Mouse (Mus musculus) heart, embryonic 11.5 days (tissue): ENCODE results near the gene Fndc3b. TPM values are rescaled to one million over a fixed set of nuclear protein-coding genes. Genes with fewer than 3 reads are reported as not detected.

Experiments used
- ATAC-seq: fragments of 200-750 bp; cut with Nextera tagmentation; replicated peaks from 2 replicates; pipeline ENCODE4 v1.8.0; 2017; ENCODE audit warnings: moderate library complexity; ENCODE audit not compliant: insufficient number of reproducible peaks, low FRiP score, low TSS enrichment
- H3K27ac ChIP-seq: fragments of 300-500 bp; sonication (generic); 2 replicates; pipeline ENCODE4 v1.5.1; 2014; ENCODE audit warnings: mild to moderate bottlenecking, low read depth, low read length
- H3K27me3 ChIP-seq: fragments of 300-500 bp; sonication (generic); 2 replicates; pipeline ENCODE4 v1.6.1; 2014; ENCODE audit warnings: mild to moderate bottlenecking, low read length, mixed read lengths; ENCODE audit not compliant: control insufficient read depth, insufficient read depth
- H3K36me3 ChIP-seq: fragments of 300-500 bp; sonication (generic); 2 replicates; pipeline ENCODE4 v1.6.1; 2014; ENCODE audit warnings: mild to moderate bottlenecking, low read length, moderate library complexity, mixed read lengths; ENCODE audit not compliant: control insufficient read depth, insufficient read depth
- H3K4me1 ChIP-seq: fragments of 300-500 bp; sonication (generic); 2 replicates; pipeline ENCODE4 v1.6.1; 2014; ENCODE audit warnings: low read length; ENCODE audit not compliant: control insufficient read depth, insufficient read depth
- H3K4me2 ChIP-seq: fragments of 300-500 bp; sonication (generic); 2 replicates; pipeline ENCODE4 v1.6.1; 2014; ENCODE audit warnings: mild to moderate bottlenecking, moderate library complexity
- H3K4me3 ChIP-seq: fragments of 300-500 bp; sonication (generic); 2 replicates; pipeline ENCODE4 v1.5.1; 2014; ENCODE audit warnings: low read depth, low read length
- H3K9ac ChIP-seq: fragments of 300-500 bp; sonication (generic); 2 replicates; pipeline ENCODE4 v1.6.1; 2014; ENCODE audit warnings: mild to moderate bottlenecking, low read depth, low read length, moderate library complexity
- H3K9me3 ChIP-seq: fragments of 300-500 bp; sonication (generic); replicated peaks from 2 replicates; pipeline ENCODE4 v1.6.1; 2016; ENCODE audit warnings: low read length; ENCODE audit not compliant: control insufficient read depth
- WGBS: fragments of 180-500 bp; shearing (Covaris S2); extraction: QIAGEN DNeasy Blood & Tissue Kit; methylation state at CpG from one replicate; pipeline ENCODE4 v1.1.7; 2014; ENCODE audit not compliant: insufficient replicate concordance; 5-methylcytosine and 5-hydroxymethylcytosine counted together
- polyA plus RNA-seq: library from polyadenylated mRNA; unstranded; fragments of >200 nt; fragmentation: Nextera tagmentation; extraction: Ambion mirVana; gene quantifications from 2 replicates; pipeline ENCODE4 v1.2.1, GENCODE M21; 2014

Gene Fndc3b
- polyA plus RNA-seq, 1 experiment from 2014 or later = 28.6 TPM

DNA sequence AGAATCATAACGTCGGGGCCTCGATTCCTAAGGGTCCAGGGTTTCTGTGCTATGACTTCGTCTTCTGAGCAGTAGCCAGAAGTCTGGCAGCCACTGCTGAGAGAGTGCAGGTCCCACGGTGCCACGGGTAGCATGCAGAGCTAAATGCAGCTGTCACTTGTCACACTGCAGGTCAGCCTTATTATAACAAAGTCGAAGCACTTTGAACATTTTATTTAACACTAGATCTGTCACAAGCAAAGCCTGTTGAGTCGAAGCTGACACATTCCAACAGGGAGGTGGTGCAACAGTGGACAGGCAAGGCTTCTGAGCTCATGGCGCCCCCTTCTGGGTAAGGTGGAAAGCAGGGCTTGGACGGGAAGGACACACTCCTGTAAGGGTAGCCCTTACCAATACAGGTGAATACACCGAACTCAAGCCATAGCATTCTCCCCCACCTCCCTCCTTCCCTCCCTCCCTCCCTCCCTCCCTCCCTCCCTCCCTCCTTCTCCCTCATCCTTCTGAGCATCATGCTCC, 243.5 kb downstream of the Fndc3b start:
- H3K9me3 ChIP-seq = no peaks in the 10 kb centered on the region
- H3K4me2 ChIP-seq = no peak overlapping the region
- peaks cover 14% of the 10 kb centered on the region; the same call in 1 of the 2 replicates for H3K36me3 ChIP-seq
- no peak overlapping the region for H3K27ac ChIP-seq
- H3K27me3 ChIP-seq = no peaks in the 10 kb centered on the region
- H3K4me3 ChIP-seq = no peak overlapping the region
- H3K4me1 ChIP-seq = peaks cover 21% of the 10 kb centered on the region
- no peak for ATAC-seq
- 61% methylated on average over 11 of the region's 11 CpGs for whole genome bisulfite sequencing
- no peak overlapping the region for H3K9ac ChIP-seq

DNA sequence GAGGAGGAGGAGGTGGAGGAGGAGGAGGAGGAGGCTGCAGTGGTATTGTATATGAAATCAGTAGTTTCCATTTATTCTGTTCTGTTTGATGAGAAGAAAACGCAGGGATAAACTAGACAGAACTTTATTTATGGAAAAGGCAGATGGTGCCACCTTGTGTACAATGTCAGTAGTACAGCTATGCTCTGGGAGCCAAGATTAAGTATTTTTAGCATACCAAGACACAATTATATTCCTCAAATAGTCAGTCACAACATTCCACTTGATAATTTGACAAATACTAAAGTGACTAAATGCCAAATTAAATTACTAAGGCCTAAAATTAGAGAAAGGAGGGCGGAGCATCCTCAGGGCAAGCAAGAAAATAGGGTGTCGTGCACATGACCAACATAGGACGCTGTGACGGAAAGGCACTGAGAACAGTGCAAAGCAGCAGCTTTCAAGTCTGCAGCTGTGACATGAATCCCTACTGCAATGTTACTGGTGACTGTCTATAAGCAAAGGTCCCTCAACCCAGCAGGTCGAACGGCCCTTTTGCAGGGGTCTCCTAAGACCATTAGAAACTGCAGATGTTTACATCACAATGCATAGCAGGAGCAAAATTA, 244.7 kb downstream of the Fndc3b start:
- no peak for ATAC-seq
- 74% methylated on average over 7 of the region's 7 CpGs for WGBS
- Histone ChIP-seq H3K36me3 (peaks cover 14% of the 10 kb centered on the region; the same call in 1 of the 2 replicates), H3K4me1 (peaks cover 27% of the 10 kb centered on the region), H3K9ac (no peak overlapping the region), H3K4me2 (no peak overlapping the region), H3K27ac (no peak overlapping the region), H3K9me3 (no peaks in the 10 kb centered on the region), H3K4me3 (no peak overlapping the region), H3K27me3 (no peaks in the 10 kb centered on the region)

DNA sequence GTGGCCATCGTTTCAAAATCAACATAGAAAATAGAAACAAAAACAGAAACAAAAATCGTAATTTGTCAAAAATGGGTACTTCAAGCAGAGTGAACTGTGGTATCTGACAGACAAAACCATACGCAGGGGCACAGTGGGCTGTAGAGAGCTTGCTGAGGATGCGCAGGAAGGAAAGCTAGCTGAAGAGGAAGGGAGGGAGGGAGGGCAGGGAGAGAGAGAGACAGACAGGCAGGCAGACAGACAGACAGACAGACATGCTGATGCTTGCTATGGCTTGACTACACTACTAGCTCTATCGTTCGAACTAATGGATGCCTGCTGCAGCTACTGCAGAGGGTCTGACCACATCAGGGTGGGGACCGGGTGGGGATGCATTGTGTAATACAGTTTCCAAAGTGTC, 247.7 kb downstream of the Fndc3b start:
- Histone ChIP-seq H3K4me2 (no peak overlapping the region), H3K4me3 (no peak overlapping the region), H3K9ac (no peak overlapping the region), H3K4me1 (peaks cover 19% of the 10 kb centered on the region), H3K27me3 (no peaks in the 10 kb centered on the region), H3K36me3 (peaks cover 19% of the 10 kb centered on the region), H3K27ac (no peak overlapping the region), H3K9me3 (no peaks in the 10 kb centered on the region)
- 84% methylated on average over 7 of the region's 7 CpGs for WGBS
- ATAC-seq = no peak

DNA sequence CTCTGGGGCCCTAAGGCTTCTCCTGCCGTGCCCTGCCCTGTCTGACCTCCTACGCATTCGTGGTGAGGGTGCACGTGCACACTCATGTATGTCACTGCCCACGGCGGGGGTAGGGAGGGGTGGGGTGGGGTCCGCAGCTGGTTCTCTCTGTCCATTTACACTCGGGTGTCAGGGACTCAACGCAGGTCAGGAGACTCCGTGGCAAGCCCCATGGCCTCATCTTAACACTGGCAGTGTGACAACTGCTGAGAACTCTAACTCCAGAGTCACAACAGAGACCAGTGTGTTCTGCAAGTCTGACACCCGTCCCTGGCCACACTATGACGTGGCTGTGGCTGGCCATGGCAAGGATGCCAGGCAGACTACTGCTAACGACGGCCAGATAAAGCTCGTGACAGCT, 248.2 kb downstream of the Fndc3b start:
- H3K9ac ChIP-seq = no peak overlapping the region
- WGBS = 66% methylated on average over 15 of the region's 15 CpGs
- H3K4me3 ChIP-seq = no peak overlapping the region
- H3K27ac ChIP-seq = no peak overlapping the region
- ATAC-seq = no peak
- H3K4me1 ChIP-seq = peaks cover 19% of the 10 kb centered on the region
- H3K4me2 ChIP-seq = no peak overlapping the region
- peaks cover 22% of the 10 kb centered on the region for H3K36me3 ChIP-seq
- H3K9me3 ChIP-seq = no peaks in the 10 kb centered on the region
- H3K27me3 ChIP-seq = no peaks in the 10 kb centered on the region

DNA sequence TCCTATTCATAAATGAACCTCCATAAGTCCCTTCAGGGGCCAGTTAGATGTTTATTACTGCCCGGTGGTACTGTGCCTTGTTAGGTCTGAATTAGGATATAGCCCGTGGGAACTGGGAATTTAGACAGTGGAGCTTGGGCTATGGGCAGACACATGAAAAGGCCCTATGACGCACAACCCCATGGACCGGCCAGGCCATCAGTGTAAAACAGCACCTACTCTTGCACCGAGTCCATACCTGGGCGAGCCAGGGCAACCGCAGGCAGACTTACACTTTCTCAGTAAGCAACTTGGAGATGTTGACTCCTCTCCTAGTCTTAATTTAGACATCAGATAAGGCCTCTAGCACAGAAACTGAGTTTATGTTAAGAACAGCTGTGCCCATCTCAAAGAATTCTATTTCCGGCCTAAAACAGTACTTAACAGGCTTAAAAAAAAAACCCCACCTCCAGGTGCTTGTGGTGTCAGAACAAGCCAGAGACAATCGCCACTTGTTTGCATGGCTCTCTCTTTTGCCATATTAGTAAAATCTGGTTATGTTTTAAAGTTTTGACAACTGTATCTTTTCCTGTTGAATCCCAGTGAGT, 248.7 kb downstream of the Fndc3b start:
- Histone ChIP-seq H3K9me3 (no peaks in the 10 kb centered on the region), H3K27me3 (no peaks in the 10 kb centered on the region), H3K4me1 (peaks cover 19% of the 10 kb centered on the region), H3K4me2 (no peak overlapping the region), H3K27ac (no peak overlapping the region), H3K4me3 (no peak overlapping the region), H3K36me3 (peaks cover 22% of the 10 kb centered on the region), H3K9ac (no peak overlapping the region)
- ATAC-seq = no peak
- 73% methylated on average over 9 of the region's 9 CpGs for WGBS

DNA sequence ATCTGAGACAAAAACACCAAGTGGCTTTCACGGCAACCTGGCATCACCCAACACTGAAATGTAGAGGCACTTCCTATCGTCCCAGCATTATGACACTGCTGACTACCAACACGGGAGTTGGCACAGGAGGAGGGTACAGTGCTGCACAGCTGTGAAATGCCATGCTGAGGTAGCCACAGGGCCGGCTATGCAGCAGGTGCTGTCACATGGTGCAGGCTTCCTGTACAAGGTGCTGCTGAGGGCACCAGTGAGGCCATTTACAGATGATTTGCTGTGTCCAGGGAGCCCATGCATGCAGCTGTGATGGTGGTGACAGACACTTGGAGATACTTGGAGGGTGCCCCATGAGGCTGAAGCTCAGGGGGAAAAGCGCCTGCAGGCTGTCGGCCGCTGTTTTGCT, 249.2 kb downstream of the Fndc3b start:
- H3K9ac ChIP-seq = no peak overlapping the region
- H3K9me3 ChIP-seq = no peaks in the 10 kb centered on the region
- H3K27ac ChIP-seq = no peak overlapping the region
- peaks cover 19% of the 10 kb centered on the region for H3K4me1 ChIP-seq
- H3K27me3 ChIP-seq = no peaks in the 10 kb centered on the region
- H3K36me3 ChIP-seq = peaks cover 23% of the 10 kb centered on the region
- H3K4me2 ChIP-seq = no peak overlapping the region
- WGBS = 71% methylated on average over 7 of the region's 7 CpGs
- H3K4me3 ChIP-seq = no peak overlapping the region
- no peak for ATAC-seq

DNA sequence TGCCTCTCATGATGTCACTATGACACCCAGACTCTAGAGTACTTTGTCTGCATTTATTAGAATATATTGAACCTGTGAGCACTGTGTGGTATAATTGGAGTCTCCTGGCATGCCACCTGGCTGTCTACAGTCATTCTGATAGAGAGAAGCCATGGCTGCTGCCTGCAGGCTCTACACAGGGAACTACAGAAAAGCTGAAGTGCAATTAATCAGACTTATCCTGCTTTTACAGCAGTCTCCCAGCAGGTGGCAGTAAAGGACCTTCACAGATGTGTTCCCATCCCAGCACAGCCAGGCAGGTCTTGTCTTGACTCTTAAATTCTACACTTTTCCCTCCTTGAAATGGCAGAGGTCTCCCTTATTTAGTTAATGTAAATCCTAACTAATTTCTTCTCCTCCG, 250.1 kb downstream of the Fndc3b start:
- no peak for ATAC-seq
- Histone ChIP-seq H3K9me3 (no peaks in the 10 kb centered on the region), H3K4me3 (no peak overlapping the region), H3K4me2 (no peak overlapping the region), H3K36me3 (peaks cover 30% of the 10 kb centered on the region), H3K4me1 (peaks cover 19% of the 10 kb centered on the region), H3K27ac (no peak overlapping the region), H3K9ac (no peak overlapping the region), H3K27me3 (no peaks in the 10 kb centered on the region)
- WGBS = 67% methylated on average over 1 of the region's 1 CpGs

DNA sequence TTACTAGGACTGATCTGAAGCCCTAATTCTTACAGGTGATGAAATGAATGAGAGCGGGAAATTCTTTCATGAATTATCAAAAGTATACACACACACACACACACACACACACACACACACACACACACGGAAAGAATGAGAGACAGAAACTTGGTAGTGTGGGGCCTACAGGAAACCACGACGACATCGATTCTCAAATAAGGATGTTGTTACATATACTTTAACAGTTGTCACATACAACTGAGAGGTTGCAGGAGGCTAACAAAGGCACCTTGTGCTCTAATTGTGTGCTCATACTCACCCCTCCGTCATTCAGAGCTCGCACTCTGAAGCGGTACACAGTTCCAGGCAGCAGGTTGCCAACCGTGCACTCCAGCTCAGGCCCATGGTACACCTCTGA, 252.7 kb downstream of the Fndc3b start:
- Histone ChIP-seq H3K4me2 (no peak overlapping the region), H3K9ac (no peak overlapping the region), H3K36me3 (peaks cover 55% of the 10 kb centered on the region), H3K27ac (no peak overlapping the region), H3K9me3 (no peaks in the 10 kb centered on the region), H3K4me1 (peaks cover 15% of the 10 kb centered on the region), H3K4me3 (no peak overlapping the region), H3K27me3 (no peaks in the 10 kb centered on the region)
- ATAC-seq = no peak
- 90% methylated on average over 9 of the region's 9 CpGs for WGBS

DNA sequence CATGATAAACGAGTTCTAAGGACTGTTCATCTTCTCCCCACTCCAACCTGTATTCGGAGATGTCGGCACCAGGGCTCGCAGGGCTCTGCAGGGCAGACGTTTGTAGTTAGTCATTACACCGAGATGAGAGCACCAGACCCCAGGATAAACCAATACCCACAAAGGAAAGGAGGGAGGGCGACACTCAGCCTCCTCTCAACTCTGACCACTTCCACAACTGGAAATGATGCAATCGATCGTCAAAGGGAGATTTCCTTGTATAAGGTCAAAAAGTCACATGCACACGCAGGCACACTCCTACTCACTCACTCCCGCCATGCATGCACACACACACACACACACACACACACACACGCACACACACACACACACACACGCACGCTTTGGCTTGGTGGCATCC, 254.6 kb downstream of the Fndc3b start:
- H3K27me3 ChIP-seq = no peaks in the 10 kb centered on the region
- H3K4me3 ChIP-seq = no peak overlapping the region
- H3K36me3 ChIP-seq = peaks cover 67% of the 10 kb centered on the region
- H3K4me2 ChIP-seq = no peak overlapping the region
- no peak for ATAC-seq
- WGBS = 80% methylated on average over 14 of the region's 14 CpGs
- H3K9me3 ChIP-seq = no peaks in the 10 kb centered on the region
- no peak overlapping the region for H3K27ac ChIP-seq
- no peaks in the 10 kb centered on the region for H3K4me1 ChIP-seq
- no peak overlapping the region for H3K9ac ChIP-seq
